Mouse (Mus musculus) bone marrow macrophage, adult 2 months (primary cell): ENCODE data around the gene Med13l.

Experiments used
- CTCF ChIP-seq: IDR thresholded peaks from 2 replicates; pipeline ENCODE4 v1.5.1; 2012; ENCODE audit warnings: low read depth, mild to moderate bottlenecking, low read length, moderate library complexity
- POLR2A ChIP-seq: IDR thresholded peaks from 2 replicates; pipeline ENCODE4 v1.6.1; 2012; ENCODE audit warnings: mild to moderate bottlenecking, low read depth, low read length, borderline replicate concordance

DNA sequence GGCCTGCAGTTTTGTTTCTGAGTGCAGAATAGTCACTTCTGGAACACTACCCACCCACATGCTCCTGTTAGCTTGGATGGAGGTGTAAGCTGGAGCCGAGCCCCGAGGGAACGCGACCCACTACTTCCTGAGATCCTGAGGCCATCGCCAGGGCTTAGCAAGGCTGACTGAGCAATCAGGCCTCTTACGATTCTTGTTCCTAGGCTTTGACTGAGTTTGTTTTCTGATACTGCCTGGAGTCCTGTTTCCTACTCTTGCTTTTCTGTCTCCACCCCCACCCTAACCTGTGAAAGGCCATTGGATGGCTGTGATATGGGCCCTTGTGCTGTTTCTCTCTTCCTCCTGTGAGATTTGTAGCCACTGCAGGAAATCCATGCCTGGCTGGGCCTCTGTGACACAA is 3.1 kb downstream of the Med13l start:
- TF ChIP-seq CTCF (no peak), POLR2A (no peak)
